Mouse (Mus musculus) embryonic fibroblast, embryonic 13.5 days (primary cell): ENCODE results near the gene Faim. TPM values are rescaled to one million over a fixed set of nuclear protein-coding genes. Genes with fewer than 3 reads are reported as not detected.

ENCODE experiments used
- H3K27ac ChIP-seq: 2 replicates; pipeline ENCODE4 v1.5.1; 2012; ENCODE audit warnings: low read length, control low read depth, inconsistent platforms; ENCODE audit not compliant: insufficient read depth
- H3K4me1 ChIP-seq: 2 replicates; pipeline ENCODE4 v1.6.1; 2011; ENCODE audit warnings: low read length; ENCODE audit not compliant: control insufficient read depth, insufficient read depth
- H3K4me3 ChIP-seq: 2 replicates; pipeline ENCODE4 v1.5.1; 2011; ENCODE audit warnings: mild to moderate bottlenecking, control low read depth, low read length; ENCODE audit not compliant: insufficient read depth
- CTCF ChIP-seq: IDR thresholded peaks from 2 replicates; pipeline ENCODE4 v1.5.1; 2011; ENCODE audit warnings: mild to moderate bottlenecking, control low read depth, low read length, moderate library complexity, borderline replicate concordance; ENCODE audit not compliant: insufficient read depth
- POLR2A ChIP-seq: IDR thresholded peaks from 2 replicates; pipeline ENCODE4 v1.6.1; 2011; ENCODE audit warnings: low read depth, mild to moderate bottlenecking, control low read depth, low read length, moderate library complexity
- polyA plus RNA-seq: library from polyadenylated mRNA; stranded (reverse); fragments of >200 nt; gene quantifications from 2 replicates; pipeline ENCODE4 v1.2.4, GENCODE M21; 2011; ENCODE audit warnings: low read depth; ENCODE audit not compliant: missing spikeins, insufficient read length

Gene Faim
- polyA plus RNA-seq, 1 experiment, result 33.9 TPM

GRCm38 (mm10) chr9:99001326-99001725 is 15.2 kb downstream of the Faim start:
- no peak overlapping the region for H3K4me3 ChIP-seq
- TF ChIP-seq CTCF, result no peak
- no peak for TF ChIP-seq POLR2A
- H3K4me1 ChIP-seq, result no peaks in the 10 kb centered on the region
- no peak overlapping the region for H3K27ac ChIP-seq

- TF ChIP-seq POLR2A, result no peak
- TF ChIP-seq CTCF, result no peak
Measured at GRCm38 (mm10) chr9:99009069-99009897, 23.1 kb downstream of the Faim start.

GRCm38 (mm10) chr9:99009898-99010199 is 23.7 kb downstream of the Faim start:
- TF ChIP-seq POLR2A (no peak), CTCF (no peak)
- no peak overlapping the region for H3K27ac ChIP-seq
- H3K4me1 ChIP-seq, result no peaks in the 10 kb centered on the region
- no peak overlapping the region for H3K4me3 ChIP-seq

More at GRCm38 (mm10) chr9:99009069-99009897, 23.1 kb downstream of the Faim start:
- no peak overlapping the region for H3K27ac ChIP-seq
- no peak overlapping the region for H3K4me3 ChIP-seq
- H3K4me1 ChIP-seq, result no peaks in the 10 kb centered on the region

GRCm38 (mm10) chr9:99016301-99016700 is 30.1 kb downstream of the Faim start:
- TF ChIP-seq CTCF, result no peak
- TF ChIP-seq POLR2A, result no peak
- Histone ChIP-seq H3K4me1 (no peaks in the 10 kb centered on the region), H3K4me3 (no peak overlapping the region), H3K27ac (no peak overlapping the region)

GRCm38 (mm10) chr9:99016759-99017158 is 30.6 kb downstream of the Faim start:
- TF ChIP-seq CTCF, result no peak
- TF ChIP-seq POLR2A, result no peak

GRCm38 (mm10) chr9:99017679-99018078 is 31.5 kb downstream of the Faim start:
- H3K4me3 ChIP-seq, result no peak overlapping the region
- H3K4me1 ChIP-seq, result no peaks in the 10 kb centered on the region
- TF ChIP-seq CTCF, result no peak
- no peak for TF ChIP-seq POLR2A
- no peak overlapping the region for H3K27ac ChIP-seq

More at GRCm38 (mm10) chr9:99016759-99017158, 30.6 kb downstream of the Faim start:
- H3K4me1 ChIP-seq, result no peaks in the 10 kb centered on the region
- H3K27ac ChIP-seq, result no peak overlapping the region
- H3K4me3 ChIP-seq, result no peak overlapping the region

- TF ChIP-seq CTCF (no peak), POLR2A (no peak)
- Histone ChIP-seq H3K27ac (no peak overlapping the region), H3K4me3 (no peak overlapping the region), H3K4me1 (no peaks in the 10 kb centered on the region)
Measured at GRCm38 (mm10) chr9:99021166-99021565, 35.0 kb downstream of the Faim start.

- Histone ChIP-seq H3K4me1 (no peaks in the 10 kb centered on the region), H3K27ac (no peak overlapping the region), H3K4me3 (no peak overlapping the region)
- TF ChIP-seq POLR2A, result no peak
- TF ChIP-seq CTCF, result no peak
Measured at GRCm38 (mm10) chr9:99021751-99022150, 35.6 kb downstream of the Faim start.

GRCm38 (mm10) chr9:99032031-99032430 is 45.9 kb downstream of the Faim start:
- Histone ChIP-seq H3K27ac (no peak overlapping the region), H3K4me3 (no peak overlapping the region), H3K4me1 (no peaks in the 10 kb centered on the region)
- TF ChIP-seq CTCF, result no peak
- no peak for TF ChIP-seq POLR2A

- H3K4me3 ChIP-seq, result no peak overlapping the region
- H3K4me1 ChIP-seq, result no peaks in the 10 kb centered on the region
- H3K27ac ChIP-seq, result no peak overlapping the region
- TF ChIP-seq CTCF (no peak), POLR2A (no peak)
Measured at GRCm38 (mm10) chr9:99034111-99034510, 47.9 kb downstream of the Faim start.
